Mouse (Mus musculus) kidney, postnatal 0 days (tissue): ENCODE data around the gene Vapb. TPM values are rescaled to one million over a fixed set of nuclear protein-coding genes. Genes with fewer than 3 reads are reported as not detected.
"Not testable (repeated sequence)": the region's sequence is repeated elsewhere in the genome, so short reads cannot be mapped to it uniquely, and the experiment has no call there.

ENCODE experiments used
- ATAC-seq: fragments of 200-750 bp; cut with Nextera tagmentation; replicated peaks from 2 replicates; pipeline ENCODE4 v1.8.0; 2017; ENCODE audit warnings: low read depth, moderate number of reproducible peaks, moderate TSS enrichment, moderate library complexity; ENCODE audit not compliant: low FRiP score
- DNase-seq: peaks from one replicate; pipeline ENCODE4 v3.0.0-alpha.2; 2016; ENCODE audit warnings: low spot score
- H3K27ac ChIP-seq: fragments of 300-500 bp; sonication (generic); 2 replicates; pipeline ENCODE4 v1.5.1; 2014; ENCODE audit warnings: mild to moderate bottlenecking
- H3K27me3 ChIP-seq: fragments of 300-500 bp; sonication (generic); 2 replicates; pipeline ENCODE4 v1.6.1; 2014; ENCODE audit warnings: low read length, mixed read lengths; ENCODE audit not compliant: insufficient read depth
- H3K36me3 ChIP-seq: fragments of 300-500 bp; sonication (generic); 2 replicates; pipeline ENCODE4 v1.6.1; 2014; ENCODE audit warnings: low read length, mixed read lengths; ENCODE audit not compliant: insufficient read depth
- H3K4me1 ChIP-seq: fragments of 300-500 bp; sonication (generic); replicated peaks from 2 replicates; pipeline ENCODE4 v1.6.1; 2014; ENCODE audit warnings: antibody characterized with exemption, low read length, mixed read lengths; ENCODE audit not compliant: insufficient read depth
- H3K4me2 ChIP-seq: fragments of 300-500 bp; sonication (generic); 2 replicates; pipeline ENCODE4 v1.6.1; 2014; ENCODE audit warnings: mild to moderate bottlenecking, low read length, moderate library complexity, mixed read lengths
- H3K4me3 ChIP-seq: fragments of 300-500 bp; sonication (generic); replicated peaks from 2 replicates; pipeline ENCODE4 v1.5.1; 2014; ENCODE audit warnings: low read depth, low read length
- H3K9ac ChIP-seq: fragments of 300-500 bp; sonication (generic); 2 replicates; pipeline ENCODE4 v1.6.1; 2014; ENCODE audit warnings: low read depth, low read length
- H3K9me3 ChIP-seq: fragments of 300-500 bp; sonication (generic); replicated peaks from 2 replicates; pipeline ENCODE4 v1.6.1; 2016; ENCODE audit warnings: low read length, inconsistent platforms, mixed read lengths
- CTCF ChIP-seq: IDR thresholded peaks from 2 replicates; pipeline ENCODE4 v1.5.1; 2016; ENCODE audit warnings: antibody characterized with exemption, low read depth, mild to moderate bottlenecking, moderate library complexity
- WGBS: fragments of 180-500 bp; shearing (Covaris S2); extraction: QIAGEN DNeasy Blood & Tissue Kit; methylation state at CpG from one replicate; pipeline ENCODE4 v1.1.7; 2014; 5-methylcytosine and 5-hydroxymethylcytosine counted together
- polyA plus RNA-seq: library from polyadenylated mRNA; unstranded; fragments of >200 nt; fragmentation: Nextera tagmentation; extraction: Ambion mirVana; gene quantifications from 2 replicates; pipeline ENCODE4 v1.2.1, GENCODE M21; 2015

Gene Vapb
- polyA plus RNA-seq, 1 experiment from 2014 or later, result 12.2 TPM

DNA sequence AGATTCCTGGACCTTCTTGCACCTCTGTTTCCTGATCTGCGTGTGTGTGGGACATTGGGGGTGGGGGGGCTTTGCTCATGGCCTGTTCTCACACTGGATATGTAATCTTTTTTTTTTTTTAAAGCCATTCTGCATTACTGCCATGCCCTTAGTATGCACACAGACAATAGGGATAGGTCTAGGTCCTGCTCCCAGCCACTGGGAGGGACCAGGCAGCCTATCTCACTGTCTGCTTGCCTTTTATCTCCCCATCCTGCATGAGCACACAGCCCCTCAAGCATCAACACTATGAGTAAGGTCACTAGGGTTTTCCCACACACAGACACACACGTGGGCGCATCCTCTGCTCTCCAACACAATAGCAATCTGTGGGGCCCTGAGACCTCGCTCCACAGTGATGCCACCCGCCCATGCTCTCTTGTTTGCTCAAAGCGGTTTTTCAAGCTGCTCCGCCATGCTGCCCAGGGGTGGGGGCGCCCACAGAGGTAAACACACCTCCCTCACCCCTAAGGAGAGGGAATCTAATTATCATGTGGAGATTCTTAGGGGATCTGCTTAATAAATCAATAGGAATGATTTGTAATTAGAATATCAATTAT lies 22.6 kb upstream of the Vapb start:
- no peak for TF ChIP-seq CTCF
- no peaks in the 10 kb centered on the region for H3K27me3 ChIP-seq
- no peaks in the 10 kb centered on the region for H3K36me3 ChIP-seq
- no peak for DNase-seq
- no peak overlapping the region for H3K4me3 ChIP-seq
- no peak overlapping the region for H3K4me2 ChIP-seq
- no peaks in the 10 kb centered on the region for H3K9me3 ChIP-seq
- WGBS, result 77% methylated on average over 8 of the region's 8 CpGs
- ATAC-seq, result no peak
- H3K4me1 ChIP-seq, result 0 out of 2 replicates have a peak, but pooled peaks cover 5% of the 10 kb centered on the region
- no peak overlapping the region for H3K9ac ChIP-seq
- no peak overlapping the region for H3K27ac ChIP-seq

- ATAC-seq (no peak), DNase-seq (no peak)
- no peaks in the 10 kb centered on the region for H3K27me3 ChIP-seq
- no peak for TF ChIP-seq CTCF
- H3K4me1 ChIP-seq, result no peaks in the 10 kb centered on the region
- no peak overlapping the region for H3K4me3 ChIP-seq
- no peak overlapping the region for H3K27ac ChIP-seq
- no peak overlapping the region for H3K4me2 ChIP-seq
- no peaks in the 10 kb centered on the region for H3K9me3 ChIP-seq
- 83% methylated on average over 5 of the region's 5 CpGs for WGBS
- H3K9ac ChIP-seq, result no peak overlapping the region
- H3K36me3 ChIP-seq, result no peaks in the 10 kb centered on the region
Measured at GRCm38 (mm10) chr2:173716966-173717365, 20.3 kb upstream of the Vapb start.

DNA sequence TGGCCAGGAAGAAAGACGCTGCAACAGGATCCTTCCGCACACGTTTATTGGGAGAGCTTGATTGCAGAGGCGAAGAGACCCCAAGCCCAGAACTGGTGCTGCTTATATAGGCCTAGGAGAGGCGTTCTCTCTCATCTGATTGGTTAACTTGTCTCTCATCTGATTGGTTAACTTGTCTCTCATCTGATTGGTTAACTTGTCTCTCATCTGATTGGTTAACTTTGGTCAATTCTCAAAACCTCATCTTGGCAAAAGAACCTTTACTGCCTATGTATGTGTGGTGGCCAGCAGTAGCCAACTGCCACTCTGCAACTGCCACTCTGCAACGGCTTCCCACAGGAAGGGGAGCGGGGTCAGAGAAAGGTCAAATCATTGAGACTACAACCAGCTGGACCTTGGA lies 18.2 kb upstream of the Vapb start, which contains the start of gene 1700010B08Rik:
Gene 1700010B08Rik, plus strand, starts transcription at position 301 of the 400 bp plus-strand sequence.
- H3K9ac ChIP-seq, ATAC-seq, DNase-seq, H3K27me3 ChIP-seq, H3K4me3 ChIP-seq, H3K4me1 ChIP-seq, H3K27ac ChIP-seq, H3K36me3 ChIP-seq, H3K4me2 ChIP-seq, H3K9me3 ChIP-seq: not testable (repeated sequence)
- whole genome bisulfite sequencing, result 87% methylated on average over 6 of the region's 7 CpGs

DNA sequence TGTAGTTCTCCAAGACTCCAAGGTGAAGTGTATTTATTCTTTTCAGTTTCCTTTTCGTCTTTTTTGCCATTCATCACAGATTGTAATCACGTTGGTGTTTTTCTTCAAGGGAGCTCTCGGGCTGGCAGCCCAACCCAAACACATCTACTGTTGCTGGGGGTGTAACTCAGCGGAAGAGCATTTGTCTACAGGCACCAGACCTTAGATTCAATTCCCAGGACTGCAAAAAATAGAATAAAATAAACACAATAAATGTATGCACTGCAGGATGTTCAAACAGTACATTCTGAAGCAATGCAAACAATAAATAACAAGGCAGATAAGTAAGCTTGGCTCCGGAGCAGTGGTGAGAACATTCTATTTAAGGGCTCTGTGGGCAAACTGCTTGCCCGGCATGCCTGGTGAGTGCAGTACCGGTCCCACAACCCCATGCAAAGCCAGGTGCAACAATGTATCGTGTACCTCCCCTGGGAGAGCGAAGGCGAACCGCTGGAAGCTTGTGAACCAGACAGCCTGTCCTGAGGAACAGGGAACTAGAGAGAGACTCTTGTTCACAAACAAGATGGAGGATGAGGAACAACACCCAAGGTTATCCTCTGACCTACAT lies 15.0 kb upstream of the Vapb start:
- 60% methylated on average over 11 of the region's 11 CpGs for WGBS
- no peaks in the 10 kb centered on the region for H3K27me3 ChIP-seq
- no peaks in the 10 kb centered on the region for H3K36me3 ChIP-seq
- no peak overlapping the region for H3K9ac ChIP-seq
- ATAC-seq, result no peak
- DNase-seq, result no peak
- no peak overlapping the region for H3K27ac ChIP-seq
- H3K9me3 ChIP-seq, result no peaks in the 10 kb centered on the region
- no peak overlapping the region for H3K4me2 ChIP-seq
- H3K4me3 ChIP-seq, result no peak overlapping the region
- no peaks in the 10 kb centered on the region; the same call in none of the 2 replicates for H3K4me1 ChIP-seq
- no peak for TF ChIP-seq CTCF

DNA sequence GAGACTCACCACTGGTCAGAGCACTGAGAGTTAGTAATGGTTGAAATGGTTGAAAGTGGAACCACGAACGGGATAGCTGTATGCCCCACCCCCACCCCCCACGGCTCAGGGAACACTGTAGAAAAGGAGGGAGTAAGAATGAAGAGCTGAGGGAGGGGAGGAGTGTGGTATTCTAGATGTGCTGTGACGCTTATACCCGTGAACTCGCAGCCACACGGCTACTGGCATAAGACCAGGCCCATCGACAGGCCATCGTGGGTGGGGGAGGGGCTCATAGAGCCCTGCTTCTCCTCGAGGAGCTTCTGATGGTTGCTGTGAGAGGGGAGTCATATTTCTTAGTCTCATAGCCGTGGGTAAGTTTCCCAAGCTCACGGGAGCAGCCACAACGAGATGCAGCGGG lies 12.9 kb upstream of the Vapb start:
- 19% methylated on average over 14 of the region's 14 CpGs for WGBS
- H3K27me3 ChIP-seq, result no peaks in the 10 kb centered on the region
- no peak overlapping the region for H3K27ac ChIP-seq
- H3K4me3 ChIP-seq, result no peak overlapping the region
- H3K36me3 ChIP-seq, result no peaks in the 10 kb centered on the region
- peak overlapping the region; percentile 33; the same call in 1 of the 2 replicates for H3K4me2 ChIP-seq
- ATAC-seq, result peak; percentile 44; the same call in 1 of the 2 replicates
- no peak for TF ChIP-seq CTCF
- no peaks in the 10 kb centered on the region; the same call in none of the 2 replicates for H3K4me1 ChIP-seq
- no peaks in the 10 kb centered on the region for H3K9me3 ChIP-seq
- DNase-seq, result no peak
- no peak overlapping the region; the same call in 1 of the 2 replicates for H3K9ac ChIP-seq

GRCm38 (mm10) chr2:173724940-173725807 lies 12.1 kb upstream of the Vapb start:
- peak; percentile 55 for DNase-seq
- 0 out of 2 replicates have a peak, but pooled peaks have one; percentile 40 for ATAC-seq
- no peaks in the 10 kb centered on the region for H3K36me3 ChIP-seq
- H3K27me3 ChIP-seq, result no peaks in the 10 kb centered on the region
- H3K4me3 ChIP-seq, result no peak overlapping the region
- 25% methylated on average over 15 of the region's 15 CpGs for WGBS
- no peak overlapping the region for H3K9ac ChIP-seq
- H3K9me3 ChIP-seq, result no peaks in the 10 kb centered on the region
- H3K27ac ChIP-seq, result no peak overlapping the region
- H3K4me1 ChIP-seq, result no peaks in the 10 kb centered on the region; the same call in none of the 2 replicates
- no peak overlapping the region for H3K4me2 ChIP-seq
- TF ChIP-seq CTCF, result no peak
